Mouse (Mus musculus) CD4-positive, CD25-positive, alpha-beta regulatory T cell, adult 9 weeks (primary cell): ENCODE measurements around the gene Prss44. TPM values are rescaled to one million over a fixed set of nuclear protein-coding genes. Genes with fewer than 3 reads are reported as not detected.

Source experiments
- polyA plus RNA-seq: library from polyadenylated mRNA; unstranded; fragments of 100-300 nt; shearing (Covaris generic); gene quantifications from one replicate; pipeline ENCODE4 v1.2.1, GENCODE M21; 2017

The Prss44 gene
- polyA plus RNA-seq, result not detected

GRCm38 (mm10) chr9:110813789-110814188 is at the start of gene Prss44:
Gene Prss44, plus strand, starts transcription at chr9:110813994.

DNA sequence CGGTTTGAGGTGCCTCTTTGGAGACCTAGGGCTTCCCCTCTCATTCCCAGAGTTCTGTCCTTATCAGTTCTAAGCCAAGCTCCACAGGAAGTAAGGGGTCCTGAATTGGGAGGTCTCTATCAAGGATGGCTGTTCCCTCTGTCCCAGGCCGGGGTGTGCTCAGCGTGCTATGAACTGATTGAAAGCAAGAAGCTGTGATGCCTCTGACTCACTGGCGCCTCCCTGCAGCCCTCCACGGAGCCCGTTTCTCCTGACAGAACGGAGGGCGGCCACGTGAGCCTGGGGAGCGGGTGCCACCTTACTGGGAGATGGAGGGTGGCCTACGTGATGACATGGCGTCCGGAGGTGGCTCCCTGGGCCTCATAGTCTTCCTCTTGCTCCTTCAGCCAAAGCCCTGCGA is 15.9 kb upstream of the Prss44 start, which contains the start of gene Prss42:
TSS of gene Prss42 (plus strand) at position 301 of the 400 bp plus-strand sequence.

GRCm38 (mm10) chr9:110826390-110826789 is 12.6 kb downstream of the Prss44 start, which contains the start of gene Prss43:
Gene Prss43, plus strand, starts transcription at chr9:110826690.

GRCm38 (mm10) chr9:110834411-110834810 is 20.6 kb downstream of the Prss44 start, which contains the start of gene Prss45:
Gene Prss45, plus strand, starts transcription at chr9:110834588.

GRCm38 (mm10) chr9:110844206-110844605 is 30.4 kb downstream of the Prss44 start, which contains the start of gene Prss46:
Gene Prss46, plus strand, starts transcription at chr9:110844506.

GRCm38 (mm10) chr9:110857781-110858472 is 44.1 kb downstream of the Prss44 start, which contains the start of gene Prss50:
Gene Prss50, plus strand, starts transcription at chr9:110857967.

Other genes with a start within 250 kb of the Prss44 start
- gene Nradd, start 189.5 kb upstream of the Prss44 start, polyA plus RNA-seq, result 2.4 TPM
- 32.7 TPM for gene Nbeal2, start 159.8 kb upstream of the Prss44 start, polyA plus RNA-seq
- 322 TPM for gene Ccdc12, start 157.5 kb upstream of the Prss44 start, polyA plus RNA-seq
- gene Myl3, start 72.1 kb upstream of the Prss44 start, polyA plus RNA-seq, result not detected
- 0.12 TPM for gene Pth1r, start 66.8 kb upstream of the Prss44 start, polyA plus RNA-seq
- not detected for gene Prss42, start 15.8 kb upstream of the Prss44 start, polyA plus RNA-seq
- not detected for gene Prss43, start 12.7 kb downstream of the Prss44 start, polyA plus RNA-seq
- gene Prss45, start 20.6 kb downstream of the Prss44 start, polyA plus RNA-seq, result not detected
- not detected for gene Prss46, start 30.5 kb downstream of the Prss44 start, polyA plus RNA-seq
- 0.31 TPM for gene Prss50, start 44.0 kb downstream of the Prss44 start, polyA plus RNA-seq
- 56.1 TPM for gene Als2cl, start 65.9 kb downstream of the Prss44 start, polyA plus RNA-seq
- gene Tmie, start 66.1 kb downstream of the Prss44 start, polyA plus RNA-seq, result 5.1 TPM
- 0.98 TPM for gene Fam240a, start 102.9 kb downstream of the Prss44 start, polyA plus RNA-seq
- gene Tdgf1, start 132.2 kb downstream of the Prss44 start, polyA plus RNA-seq, result 1.8 TPM
- 0.53 TPM for gene Lrrc2, start 137.6 kb downstream of the Prss44 start, polyA plus RNA-seq
- gene Rtp3, start 176.6 kb downstream of the Prss44 start, polyA plus RNA-seq, result not detected
- gene Ltf, start 205.3 kb downstream of the Prss44 start, polyA plus RNA-seq, result 0.81 TPM
- gene Ccrl2, start 243.5 kb downstream of the Prss44 start, polyA plus RNA-seq, result 16.8 TPM